Mouse (Mus musculus) brain, embryonic 14.5 days (tissue): ENCODE measurements at regions not wholly inside any gene's neighbourhood (a gene's known extent, or its start where the extent isn't known, plus 50 kb on each side); places are given as distances from the start of the nearest gene placed in this dataset.

Experiments used
- CTCF ChIP-seq: fragments of 200-500 bp; IDR thresholded peaks from 2 replicates; pipeline ENCODE4 v1.5.1; 2012; ENCODE audit warnings: inconsistent platforms, mild to moderate bottlenecking, moderate library complexity, borderline replicate concordance; ENCODE audit not compliant: insufficient read depth, insufficient read length; ENCODE audit errors: extremely low read depth
- POLR2A ChIP-seq: fragments of 200-500 bp; IDR thresholded peaks from 2 replicates; pipeline ENCODE4 v1.6.1; 2012; ENCODE audit warnings: mild to moderate bottlenecking, inconsistent platforms, borderline replicate concordance; ENCODE audit not compliant: poor library complexity, insufficient read depth, insufficient read length, severe bottlenecking; ENCODE audit errors: extremely low read depth

- no peak for TF ChIP-seq POLR2A
- TF ChIP-seq CTCF = no peak
These were observed 530.4 kb upstream of the Castor2 start for GRCm38 (mm10) chr5:133569096-133569495.
